Mouse (Mus musculus) liver, adult 2 months (tissue): ENCODE data around the gene Praf2.

ENCODE experiments used
- CTCF ChIP-seq: fragments of 200-500 bp; IDR thresholded peaks from 2 replicates; pipeline ENCODE4 v1.5.1; 2011; ENCODE audit warnings: low read depth, low read length, control low read depth
- POLR2A ChIP-seq: fragments of 200-500 bp; IDR thresholded peaks from 2 replicates; pipeline ENCODE4 v1.6.1; 2011; ENCODE audit warnings: low read length, control low read depth; ENCODE audit not compliant: insufficient read depth; ENCODE audit errors: extremely low read depth

DNA sequence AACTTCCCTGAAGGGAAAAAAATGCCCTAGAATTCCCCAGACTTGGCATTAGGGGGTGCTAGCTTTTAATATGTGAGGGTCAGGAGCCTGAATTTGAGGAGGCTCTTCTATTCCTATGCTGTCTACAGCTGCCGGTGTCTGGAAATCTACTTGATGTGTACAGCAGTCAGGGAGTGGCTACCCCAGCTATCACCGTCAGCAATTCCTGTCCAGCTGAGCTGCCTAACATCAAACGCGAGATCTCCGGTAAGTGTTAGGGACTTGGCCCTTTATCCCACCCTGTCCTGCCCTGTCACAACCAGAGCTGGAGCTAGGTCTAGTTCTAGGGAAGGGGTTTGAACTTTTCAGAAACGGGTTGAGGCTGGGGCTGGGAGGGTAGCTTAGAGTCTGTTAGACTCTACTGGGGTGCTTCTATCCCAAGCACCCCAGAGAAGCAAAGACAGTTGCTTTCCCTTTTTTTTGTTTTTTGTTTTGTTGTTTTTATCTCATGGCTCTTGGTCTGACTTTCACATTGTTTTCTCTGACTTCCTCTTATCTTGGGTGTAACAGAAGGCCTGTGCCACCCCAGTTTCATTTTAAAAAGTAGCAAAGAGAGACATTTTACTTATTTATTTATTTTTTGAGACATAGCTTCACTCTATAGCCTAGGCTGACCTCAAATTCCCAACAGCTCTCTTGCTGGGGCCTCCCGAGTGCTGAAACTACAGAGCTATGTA is 41.2 kb downstream of the Praf2 start:
- TF ChIP-seq CTCF (no peak), POLR2A (no peak)
